Mouse (Mus musculus): Measurements from ENCODE around the gene C1qtnf7. TPM values are rescaled to one million over a fixed set of nuclear protein-coding genes. Genes with fewer than 3 reads are reported as not detected.

Gene C1qtnf7
- polyA plus RNA-seq, 1 experiment = not detected

DNA sequence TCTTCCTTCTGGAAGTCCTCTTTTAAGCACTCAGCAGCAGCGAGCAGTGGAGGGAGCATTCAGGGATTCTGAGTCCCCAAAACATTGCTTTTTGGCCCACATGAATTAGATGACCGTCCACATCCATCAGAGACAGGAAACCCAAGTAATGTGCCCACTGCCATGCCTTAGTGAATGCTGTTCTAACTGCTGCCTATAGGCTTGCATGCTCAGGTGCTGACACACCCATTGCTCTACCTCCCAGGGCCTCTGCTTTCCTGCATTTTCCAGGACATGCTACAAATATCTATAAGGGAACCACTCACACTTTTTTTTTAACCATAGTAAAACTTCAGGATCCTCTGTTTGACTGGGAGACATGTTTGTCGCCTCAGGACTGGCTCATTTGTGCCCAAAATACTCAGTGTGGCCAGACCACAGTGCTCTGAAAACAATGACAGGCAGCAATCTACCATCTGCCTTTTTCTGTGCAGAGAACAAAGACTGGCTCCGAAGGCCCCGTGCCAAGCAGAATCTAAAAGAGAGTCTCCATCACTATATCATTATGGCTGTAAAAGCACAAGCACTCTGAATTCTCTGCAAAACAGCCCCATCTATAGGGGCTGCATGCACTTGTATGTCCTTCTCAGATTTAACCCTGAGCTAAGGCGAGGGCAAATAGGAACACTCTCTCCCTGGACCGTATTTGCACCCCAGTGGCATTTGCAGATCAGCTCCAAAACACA is 106.4 kb downstream of the C1qtnf7 start:
- H3K36me3 ChIP-seq (ENCODE audit: control insufficient read depth) = no peaks in the 10 kb centered on the region
- no peaks in the 10 kb centered on the region for H3K4me1 ChIP-seq (ENCODE audit: control insufficient read depth)
- no peak overlapping the region for H3K4me3 ChIP-seq (replicated peaks)
- TF ChIP-seq TAL1 (IDR thresholded peaks at IDR 0.05; ENCODE audit: low read length) (no peak), GATA1 (IDR thresholded peaks at IDR 0.05; ENCODE audit: low read length) (no peak)
- no peaks in the 10 kb centered on the region for H3K9me3 ChIP-seq (ENCODE audit: control insufficient read depth, low read length)
- H3K27me3 ChIP-seq (ENCODE audit: control insufficient read depth) = no peaks in the 10 kb centered on the region

DNA sequence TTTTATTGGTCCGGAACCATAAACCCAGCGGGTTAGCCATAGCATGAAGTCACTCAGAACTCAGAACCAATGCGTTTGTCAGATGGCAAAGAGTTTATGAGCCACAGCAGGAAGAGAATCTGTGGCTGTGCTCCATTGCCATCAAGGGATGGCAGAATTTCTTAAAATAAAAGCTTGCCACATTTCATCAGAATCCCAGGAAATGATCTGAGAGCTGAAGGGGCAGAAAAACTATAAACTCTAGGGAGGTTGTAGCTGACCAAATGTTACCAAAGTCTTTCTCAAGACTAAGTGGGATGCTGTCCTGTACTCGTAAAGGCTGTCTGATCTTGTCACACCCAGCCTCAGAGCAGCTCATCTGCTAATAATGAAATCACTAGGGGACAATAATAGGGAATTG is 110.1 kb downstream of the C1qtnf7 start:
- Histone ChIP-seq H3K4me1 (ENCODE audit: control insufficient read depth) (no peaks in the 10 kb centered on the region), H3K36me3 (ENCODE audit: control insufficient read depth) (no peaks in the 10 kb centered on the region), H3K9me3 (ENCODE audit: control insufficient read depth, low read length) (no peaks in the 10 kb centered on the region), H3K27me3 (ENCODE audit: control insufficient read depth) (no peaks in the 10 kb centered on the region), H3K4me3 (replicated peaks) (no peak overlapping the region)
- TF ChIP-seq TAL1 (IDR thresholded peaks at IDR 0.05; ENCODE audit: low read length) (no peak), GATA1 (IDR thresholded peaks at IDR 0.05; ENCODE audit: low read length) (no peak)

DNA sequence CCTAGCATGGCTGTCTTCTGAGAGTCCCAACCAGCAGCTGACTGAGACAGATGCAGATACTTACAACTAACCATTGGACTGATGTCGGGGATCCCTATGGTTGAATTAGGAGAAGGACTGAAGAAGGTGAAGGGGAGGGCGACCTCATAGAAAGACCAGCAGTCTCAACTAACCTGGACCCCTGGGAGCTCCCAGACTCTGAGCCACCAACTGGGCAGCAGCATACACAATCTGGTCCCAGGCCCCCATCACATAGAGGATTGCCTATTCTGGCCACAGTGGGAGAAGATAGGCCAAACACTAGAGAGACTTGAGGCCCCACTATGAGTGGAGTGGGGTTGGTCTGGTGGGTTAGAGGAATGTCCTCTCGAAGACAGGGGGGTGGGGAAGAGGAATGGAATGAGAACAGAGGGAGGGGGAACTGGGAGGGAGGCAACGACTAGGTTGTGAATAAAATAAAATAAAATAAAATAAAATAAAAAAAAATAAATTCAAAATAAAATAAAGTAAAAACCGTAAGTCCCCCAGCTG is 118.8 kb downstream of the C1qtnf7 start:
- no peak for TF ChIP-seq GATA1 (IDR thresholded peaks at IDR 0.05; ENCODE audit: low read length)
- TF ChIP-seq TAL1 (IDR thresholded peaks at IDR 0.05; ENCODE audit: low read length) = no peak
- H3K4me1 ChIP-seq (ENCODE audit: control insufficient read depth) = no peaks in the 10 kb centered on the region
- H3K4me3 ChIP-seq (replicated peaks) = no peak overlapping the region
- H3K27me3 ChIP-seq (ENCODE audit: control insufficient read depth) = no peaks in the 10 kb centered on the region
- no peaks in the 10 kb centered on the region for H3K36me3 ChIP-seq (ENCODE audit: control insufficient read depth)
- no peaks in the 10 kb centered on the region for H3K9me3 ChIP-seq (ENCODE audit: control insufficient read depth, low read length)

DNA sequence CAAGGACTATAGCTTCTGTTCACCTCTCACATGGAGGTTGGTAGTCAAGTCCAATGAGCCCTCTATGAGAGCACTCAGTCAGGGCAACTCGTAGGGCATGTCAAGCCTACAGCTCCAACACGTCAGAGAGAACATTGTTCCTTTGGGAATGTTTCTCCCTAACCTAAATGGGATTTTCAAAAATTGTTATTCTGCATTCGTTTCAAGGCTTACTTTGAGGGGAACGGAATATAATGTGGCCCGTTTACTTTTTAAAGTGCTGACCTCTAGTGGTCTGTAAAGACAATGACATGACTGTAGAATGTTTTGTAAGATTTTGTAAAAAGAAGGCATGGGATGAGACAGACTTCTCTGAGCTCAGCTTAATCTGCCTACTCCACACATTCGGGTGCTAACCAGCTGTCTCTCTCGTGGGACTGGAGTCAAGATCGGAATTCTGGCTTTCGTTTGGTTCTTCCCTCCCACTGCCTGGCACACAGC is 119.3 kb downstream of the C1qtnf7 start:
- TF ChIP-seq GATA1 (IDR thresholded peaks at IDR 0.05; ENCODE audit: low read length) (no peak), TAL1 (IDR thresholded peaks at IDR 0.05; ENCODE audit: low read length) (no peak)
- H3K36me3 ChIP-seq (ENCODE audit: control insufficient read depth) = no peaks in the 10 kb centered on the region
- H3K4me3 ChIP-seq (replicated peaks) = no peak overlapping the region
- no peaks in the 10 kb centered on the region for H3K9me3 ChIP-seq (ENCODE audit: control insufficient read depth, low read length)
- H3K27me3 ChIP-seq (ENCODE audit: control insufficient read depth) = no peaks in the 10 kb centered on the region
- H3K4me1 ChIP-seq (ENCODE audit: control insufficient read depth) = no peaks in the 10 kb centered on the region

DNA sequence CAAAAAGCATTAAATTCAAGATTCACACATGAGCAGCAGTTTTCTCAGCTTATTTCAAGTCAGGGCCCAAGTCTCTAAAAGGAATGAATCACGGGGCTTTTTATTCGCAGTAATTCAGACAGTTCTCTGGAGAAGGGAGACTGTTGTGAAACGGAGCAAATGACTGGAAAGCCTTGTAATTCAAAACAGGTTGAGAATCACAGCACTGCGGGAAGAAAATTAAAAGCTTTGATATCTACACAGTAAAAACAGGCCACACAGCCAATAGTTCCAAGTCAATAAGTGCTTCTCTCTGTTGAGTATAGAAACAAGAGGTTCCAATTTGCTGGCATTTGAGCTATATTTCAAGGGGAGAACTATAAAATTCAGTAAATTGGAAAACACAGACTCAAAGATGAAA is 129.7 kb downstream of the C1qtnf7 start:
- Histone ChIP-seq H3K4me1 (ENCODE audit: control insufficient read depth) (no peaks in the 10 kb centered on the region), H3K9me3 (ENCODE audit: control insufficient read depth, low read length) (no peaks in the 10 kb centered on the region), H3K27me3 (ENCODE audit: control insufficient read depth) (no peaks in the 10 kb centered on the region), H3K4me3 (replicated peaks) (no peak overlapping the region), H3K36me3 (ENCODE audit: control insufficient read depth) (no peaks in the 10 kb centered on the region)
- no peak for TF ChIP-seq GATA1 (IDR thresholded peaks at IDR 0.05; ENCODE audit: low read length)

DNA sequence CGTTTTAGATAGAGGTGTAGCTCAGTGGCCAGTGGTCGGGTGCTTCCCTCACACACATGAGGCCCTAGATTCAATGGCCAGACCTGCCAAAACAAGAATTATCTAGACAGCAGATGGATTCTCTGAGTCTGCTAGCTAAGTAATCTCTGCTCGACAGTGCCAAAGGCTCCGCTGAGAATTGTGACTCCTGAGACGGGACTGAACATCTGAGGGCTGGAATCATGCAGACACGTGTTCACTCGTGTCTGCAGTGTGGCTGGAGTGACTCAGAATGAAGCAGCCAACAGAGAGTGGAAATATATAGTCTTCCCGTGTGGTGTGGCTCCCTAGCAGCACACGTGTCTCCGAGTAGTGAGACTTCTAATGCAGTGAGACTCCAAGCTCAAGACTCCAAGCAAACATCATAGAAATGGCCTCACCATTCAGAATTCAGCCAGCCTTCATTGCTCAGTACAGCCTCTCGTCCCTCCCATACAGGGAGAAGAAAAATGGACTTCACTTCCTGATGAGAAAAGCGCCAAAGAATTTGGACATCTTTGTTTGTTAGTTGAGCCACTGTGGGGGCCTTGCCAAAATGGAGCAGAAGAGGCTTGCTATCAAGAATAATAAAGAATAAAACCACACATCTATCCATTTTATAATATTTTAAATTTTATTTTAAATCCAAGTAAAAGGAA is 131.9 kb downstream of the C1qtnf7 start:
- Histone ChIP-seq H3K4me1 (ENCODE audit: control insufficient read depth) (no peaks in the 10 kb centered on the region), H3K27me3 (ENCODE audit: control insufficient read depth) (no peaks in the 10 kb centered on the region), H3K9me3 (ENCODE audit: control insufficient read depth, low read length) (no peaks in the 10 kb centered on the region), H3K36me3 (ENCODE audit: control insufficient read depth) (no peaks in the 10 kb centered on the region), H3K4me3 (replicated peaks) (no peak overlapping the region)
- no peak for TF ChIP-seq GATA1 (IDR thresholded peaks at IDR 0.05; ENCODE audit: low read length)
- TF ChIP-seq TAL1 (IDR thresholded peaks at IDR 0.05; ENCODE audit: low read length) = no peak

DNA sequence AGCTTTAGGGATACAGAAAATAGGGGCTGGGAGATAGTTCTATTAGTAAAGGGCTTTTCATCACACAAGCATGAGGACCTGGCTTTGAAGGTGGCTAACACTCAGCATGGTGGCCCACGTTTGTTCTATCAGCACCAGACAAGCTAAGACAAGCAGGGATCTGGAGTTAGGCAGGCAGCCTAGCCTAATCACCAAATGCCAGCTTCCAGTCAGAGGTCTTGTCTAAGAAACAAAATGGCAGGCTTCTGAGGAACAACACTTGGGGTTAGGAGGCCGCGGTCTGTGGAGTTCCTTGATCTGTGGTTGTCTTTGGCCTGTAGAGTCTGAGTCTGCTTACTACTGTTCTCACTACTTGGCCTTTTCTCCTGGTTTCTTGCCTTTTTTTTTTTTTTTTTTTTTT is 146.2 kb downstream of the C1qtnf7 start:
- Histone ChIP-seq H3K27me3 (ENCODE audit: control insufficient read depth) (no peaks in the 10 kb centered on the region), H3K4me3 (replicated peaks) (no peak overlapping the region), H3K9me3 (ENCODE audit: control insufficient read depth, low read length) (no peaks in the 10 kb centered on the region), H3K36me3 (ENCODE audit: control insufficient read depth) (no peaks in the 10 kb centered on the region), H3K4me1 (ENCODE audit: control insufficient read depth) (peaks cover 2% of the 10 kb centered on the region; the same call in 1 of the 2 replicates)
- TF ChIP-seq TAL1 (IDR thresholded peaks at IDR 0.05; ENCODE audit: low read length) (no peak), GATA1 (IDR thresholded peaks at IDR 0.05; ENCODE audit: low read length) (no peak)

DNA sequence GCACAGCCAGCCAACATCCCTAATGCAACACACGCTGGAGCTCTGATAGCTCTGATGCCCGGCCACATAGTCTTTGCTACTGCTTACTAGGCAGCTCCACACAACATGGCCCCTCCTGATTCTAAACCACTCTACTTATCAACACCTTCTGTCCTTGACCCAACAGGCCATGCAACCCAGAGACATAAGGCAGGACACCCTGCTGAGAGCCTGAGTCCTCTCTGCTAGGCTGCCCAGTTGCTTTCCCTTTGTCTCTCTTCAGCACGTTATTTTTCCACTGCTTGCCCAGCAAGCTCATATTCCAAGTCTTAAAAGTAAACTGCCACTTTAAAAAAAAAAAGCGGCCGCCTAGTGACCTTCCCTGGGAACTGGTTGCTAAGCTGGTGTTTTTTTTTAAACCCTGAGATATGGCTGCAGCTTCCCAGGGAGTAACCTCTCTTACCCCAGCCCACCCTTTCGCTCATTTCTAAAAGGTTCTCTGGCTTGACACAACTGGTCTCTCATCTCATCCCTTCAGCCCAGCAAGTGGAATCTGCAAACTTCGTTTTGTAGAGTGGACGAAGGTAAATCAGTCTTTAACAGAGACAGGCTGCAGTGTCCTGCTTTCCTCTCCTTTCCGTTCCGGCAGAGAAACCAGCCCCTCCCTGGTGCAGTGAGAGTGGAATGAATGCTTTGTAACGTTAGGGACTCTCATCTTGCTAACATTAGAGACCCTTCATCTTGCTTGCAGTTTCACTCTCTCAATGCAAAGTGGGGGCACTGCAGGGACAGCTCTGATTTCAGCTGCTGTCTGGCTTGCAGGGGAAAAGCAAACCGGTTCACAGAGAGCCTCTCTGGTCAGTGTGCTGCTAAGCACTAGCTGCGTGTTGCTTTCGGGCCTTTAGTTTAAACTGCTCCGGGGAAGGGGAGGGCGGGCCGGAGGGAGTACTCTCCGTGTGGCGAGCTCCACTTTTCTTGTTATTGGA is 146.9 kb downstream of the C1qtnf7 start, which contains the start of gene Cc2d2a:
Gene Cc2d2a, plus strand, starts transcription at position 350 of the 965 bp plus-strand sequence.
- peaks cover 2% of the 10 kb centered on the region; the same call in 1 of the 2 replicates for H3K4me1 ChIP-seq (ENCODE audit: control insufficient read depth)
- H3K27me3 ChIP-seq (ENCODE audit: control insufficient read depth) = no peaks in the 10 kb centered on the region
- peak within 1 kb of the TSS; percentile 39 for H3K4me3 ChIP-seq (replicated peaks)
- H3K9me3 ChIP-seq (ENCODE audit: control insufficient read depth, low read length) = no peaks in the 10 kb centered on the region
- no peak for TF ChIP-seq GATA1 (IDR thresholded peaks at IDR 0.05; ENCODE audit: low read length)
- no peak for TF ChIP-seq TAL1 (IDR thresholded peaks at IDR 0.05; ENCODE audit: low read length)
- no peaks in the 10 kb centered on the region for H3K36me3 ChIP-seq (ENCODE audit: control insufficient read depth)

All from erythroblast, embryonic 14.5 days (primary cell).